Mouse (Mus musculus) embryonic fibroblast, embryonic 13.5 days (primary cell): ENCODE data around the gene Shank2. TPM values are rescaled to one million over a fixed set of nuclear protein-coding genes. Genes with fewer than 3 reads are reported as not detected.

Source experiments
- H3K27ac ChIP-seq: 2 replicates; pipeline ENCODE4 v1.5.1; 2012; ENCODE audit warnings: low read length, control low read depth, inconsistent platforms; ENCODE audit not compliant: insufficient read depth
- H3K4me1 ChIP-seq: 2 replicates; pipeline ENCODE4 v1.6.1; 2011; ENCODE audit warnings: low read length; ENCODE audit not compliant: control insufficient read depth, insufficient read depth
- H3K4me3 ChIP-seq: 2 replicates; pipeline ENCODE4 v1.5.1; 2011; ENCODE audit warnings: mild to moderate bottlenecking, control low read depth, low read length; ENCODE audit not compliant: insufficient read depth
- CTCF ChIP-seq: IDR thresholded peaks from 2 replicates; pipeline ENCODE4 v1.5.1; 2011; ENCODE audit warnings: mild to moderate bottlenecking, control low read depth, low read length, moderate library complexity, borderline replicate concordance; ENCODE audit not compliant: insufficient read depth
- POLR2A ChIP-seq: IDR thresholded peaks from 2 replicates; pipeline ENCODE4 v1.6.1; 2011; ENCODE audit warnings: low read depth, mild to moderate bottlenecking, control low read depth, low read length, moderate library complexity
- polyA plus RNA-seq: library from polyadenylated mRNA; stranded (reverse); fragments of >200 nt; gene quantifications from 2 replicates; pipeline ENCODE4 v1.2.4, GENCODE M21; 2011; ENCODE audit warnings: low read depth; ENCODE audit not compliant: missing spikeins, insufficient read length

Shank2 gene
- polyA plus RNA-seq, 1 experiment = 1.6 TPM

- Histone ChIP-seq H3K27ac (no peak overlapping the region), H3K4me1 (no peaks in the 10 kb centered on the region), H3K4me3 (no peak overlapping the region)
- TF ChIP-seq POLR2A (no peak), CTCF (no peak)
Measured at GRCm38 (mm10) chr7:144324861-144325260, 323.1 kb downstream of the Shank2 start.

GRCm38 (mm10) chr7:144325603-144326002 is 323.9 kb downstream of the Shank2 start:
- no peaks in the 10 kb centered on the region for H3K4me1 ChIP-seq
- no peak overlapping the region for H3K27ac ChIP-seq
- TF ChIP-seq POLR2A = no peak
- no peak for TF ChIP-seq CTCF
- H3K4me3 ChIP-seq = no peak overlapping the region

DNA sequence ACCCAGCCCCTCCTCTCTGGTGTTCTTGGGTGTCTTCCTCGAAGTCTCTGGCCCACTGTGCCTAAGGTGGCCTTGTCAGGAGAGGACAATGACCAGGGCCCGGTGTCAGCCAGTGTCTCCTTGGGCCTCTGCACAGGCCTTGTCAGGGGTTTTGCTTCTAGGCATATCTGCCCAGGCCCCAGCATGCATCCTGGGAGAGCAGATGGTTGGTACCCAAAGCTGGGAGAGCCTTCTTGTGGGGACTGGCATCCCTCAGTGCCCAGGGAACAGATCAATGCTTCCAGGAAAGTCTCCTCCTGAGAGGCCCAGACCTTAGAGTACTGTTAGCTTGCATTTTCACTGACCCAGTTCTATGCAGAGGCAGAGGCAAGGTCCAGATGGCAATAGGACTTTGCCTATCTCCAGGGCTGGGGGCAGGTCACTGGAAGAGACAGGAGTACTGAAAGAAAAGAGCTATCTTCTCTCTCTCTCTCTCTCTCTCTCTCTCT is 327.7 kb downstream of the Shank2 start:
- Histone ChIP-seq H3K4me3 (no peak overlapping the region), H3K4me1 (no peaks in the 10 kb centered on the region), H3K27ac (no peak overlapping the region)
- TF ChIP-seq CTCF = no peak
- no peak for TF ChIP-seq POLR2A

DNA sequence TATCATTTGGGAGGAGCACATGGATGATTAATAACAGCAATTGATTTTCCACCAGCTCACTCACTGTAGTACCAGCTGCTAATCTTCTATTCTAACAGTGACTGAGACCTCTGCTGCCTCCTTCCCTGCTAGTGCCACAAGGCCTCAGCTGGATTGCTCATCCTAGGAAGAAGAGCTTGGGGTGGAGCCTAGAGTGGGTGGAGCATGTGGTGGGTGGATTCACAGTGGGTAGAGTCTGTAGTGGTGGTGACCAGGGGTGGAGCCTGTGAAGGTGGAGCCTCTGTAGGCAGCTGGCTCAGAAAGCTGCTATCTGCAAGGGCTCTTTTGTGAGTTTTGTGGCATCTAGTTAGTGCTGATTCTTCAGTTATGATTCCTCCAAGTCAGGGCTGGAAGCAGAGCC is 334.9 kb downstream of the Shank2 start:
- Histone ChIP-seq H3K27ac (no peak overlapping the region), H3K4me1 (peaks cover 8% of the 10 kb centered on the region; the same call in 1 of the 2 replicates), H3K4me3 (no peak overlapping the region)
- TF ChIP-seq POLR2A = no peak
- TF ChIP-seq CTCF = no peak

- TF ChIP-seq CTCF (no peak), POLR2A (no peak)
- H3K27ac ChIP-seq = no peak overlapping the region
- peaks cover 8% of the 10 kb centered on the region; the same call in 1 of the 2 replicates for H3K4me1 ChIP-seq
- no peak overlapping the region for H3K4me3 ChIP-seq
Measured at GRCm38 (mm10) chr7:144338694-144339093, 337.0 kb downstream of the Shank2 start.

DNA sequence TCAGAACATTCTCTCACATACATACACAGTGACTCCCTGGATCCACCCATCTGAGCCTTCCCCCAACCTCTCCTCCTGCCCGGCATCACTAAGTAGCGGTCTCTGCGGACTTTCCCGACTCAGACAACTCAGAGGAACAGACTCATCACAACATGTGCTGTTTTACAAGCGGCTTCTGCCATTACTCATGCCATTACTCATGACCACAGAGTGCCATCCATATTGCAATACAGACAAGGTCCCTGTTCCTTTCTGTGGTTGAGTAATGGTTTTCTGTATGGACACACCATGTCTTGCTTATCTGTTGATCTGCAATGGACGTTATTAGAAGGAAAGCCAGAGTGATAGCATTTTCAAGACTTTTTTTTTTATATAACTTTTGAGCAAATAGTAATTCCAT is 338.6 kb downstream of the Shank2 start:
- no peak overlapping the region for H3K4me3 ChIP-seq
- H3K27ac ChIP-seq = no peak overlapping the region
- no peak for TF ChIP-seq CTCF
- peaks cover 8% of the 10 kb centered on the region; the same call in 1 of the 2 replicates for H3K4me1 ChIP-seq

DNA sequence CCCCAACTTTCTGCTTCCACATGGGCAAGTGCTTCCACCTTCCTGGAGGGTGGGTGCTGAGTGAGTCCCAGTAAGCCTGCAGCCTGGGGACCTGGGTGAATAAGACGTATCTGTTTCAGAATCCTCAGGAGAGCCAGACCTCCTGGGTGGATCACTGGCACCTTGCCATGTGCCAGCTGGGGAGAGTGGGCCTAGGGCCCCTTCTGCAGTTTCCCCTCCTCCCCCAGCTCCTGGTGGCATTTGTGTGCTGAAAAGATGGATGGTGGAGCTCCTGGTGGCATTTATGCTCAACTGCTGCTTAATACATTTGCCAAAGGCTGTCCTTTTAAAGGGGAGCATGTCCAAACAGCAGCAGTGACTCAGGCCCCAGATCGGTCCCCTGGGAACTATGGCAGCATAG is 364.4 kb downstream of the Shank2 start:
- TF ChIP-seq POLR2A (no peak), CTCF (no peak)
- Histone ChIP-seq H3K4me3 (no peak overlapping the region), H3K27ac (no peak overlapping the region), H3K4me1 (no peaks in the 10 kb centered on the region)

DNA sequence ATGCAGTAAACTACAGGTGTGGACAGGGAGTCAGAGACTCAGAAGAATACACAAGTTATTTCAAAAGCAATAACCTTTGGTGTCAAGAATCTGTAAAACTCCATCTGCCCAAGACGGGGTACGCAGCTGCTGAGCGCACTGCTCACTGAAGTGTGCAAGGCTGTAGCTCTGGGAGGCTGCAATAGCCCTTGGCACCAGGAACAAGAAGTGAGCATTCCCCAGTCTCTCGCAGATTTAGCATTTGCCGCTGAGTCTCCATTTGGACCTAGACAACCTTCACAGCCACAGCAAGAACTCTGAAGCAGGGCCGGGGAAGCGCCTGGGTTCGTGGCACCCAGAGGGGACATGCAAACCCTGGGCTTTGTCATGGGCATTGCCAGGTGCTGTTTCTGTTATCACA is 371.3 kb downstream of the Shank2 start:
- Histone ChIP-seq H3K27ac (no peak overlapping the region), H3K4me3 (no peak overlapping the region), H3K4me1 (no peaks in the 10 kb centered on the region)
- no peak for TF ChIP-seq POLR2A
- no peak for TF ChIP-seq CTCF

GRCm38 (mm10) chr7:144375483-144375882 is 373.8 kb downstream of the Shank2 start:
- no peaks in the 10 kb centered on the region for H3K4me1 ChIP-seq
- no peak overlapping the region for H3K27ac ChIP-seq
- H3K4me3 ChIP-seq = no peak overlapping the region
- TF ChIP-seq CTCF = no peak
- no peak for TF ChIP-seq POLR2A

GRCm38 (mm10) chr7:144378254-144378653 is 376.5 kb downstream of the Shank2 start:
- H3K4me1 ChIP-seq = no peaks in the 10 kb centered on the region
- no peak for TF ChIP-seq CTCF
- TF ChIP-seq POLR2A = no peak
- no peak overlapping the region for H3K27ac ChIP-seq
- no peak overlapping the region for H3K4me3 ChIP-seq

- H3K27ac ChIP-seq = no peak overlapping the region
- H3K4me3 ChIP-seq = no peak overlapping the region
- TF ChIP-seq POLR2A (no peak), CTCF (no peak)
Measured at GRCm38 (mm10) chr7:144379243-144379884, 377.6 kb downstream of the Shank2 start.

More at GRCm38 (mm10) chr7:144379243-144379884, 377.6 kb downstream of the Shank2 start:
- H3K4me1 ChIP-seq = no peaks in the 10 kb centered on the region
